In the genomic region with DNA sequence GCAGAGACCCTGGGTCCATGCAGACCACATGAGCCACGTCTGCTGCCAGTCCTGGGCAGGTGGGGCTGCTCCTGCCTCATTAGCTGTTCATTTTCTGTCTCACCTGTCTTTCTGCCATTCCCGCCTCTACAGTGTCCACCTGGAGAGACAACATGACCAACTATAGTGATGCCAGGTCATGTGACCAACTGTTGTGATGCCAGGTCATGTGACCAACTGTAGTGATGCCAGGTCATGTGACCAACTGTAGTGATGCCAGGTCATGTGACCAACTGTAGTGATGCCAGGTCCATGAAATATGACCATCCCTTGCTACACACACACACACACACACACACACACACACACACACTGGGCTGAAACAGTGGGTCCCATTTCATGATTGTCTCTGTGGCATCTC, we compare ENCODE assay signal across 19 mouse cellular contexts. TPM values are rescaled to one million over a fixed set of nuclear protein-coding genes. Genes with fewer than 3 reads are reported as not detected.
DNase-seq lines count a peak whose midpoint lies in the region; ATAC-seq and TF ChIP-seq lines count a peak whose summit lies in the region.
"Had no signal": no experiment of that assay in that cellular context is flagged by ENCODE, and none has a peak within 500 bp of the region (broad histone marks: within the 10 kb centered on the region; RNA-seq: fewer than 3 reads in every experiment).

No protein-coding gene starts in this region.

- no peaks in the 10 kb centered on the region for H3K4me1 ChIP-seq in CH12.LX (ENCODE audit: control insufficient read depth in 1 of 2, insufficient read depth in 2 of 2)
- H3K4me1 ChIP-seq in hindbrain, embryonic 14.5 days (replicated peaks; ENCODE audit: control insufficient read depth, insufficient read depth, low read length): no peaks in the 10 kb centered on the region
- H3K4me1 ChIP-seq: forebrain, embryonic 15.5 days had no signal

- TF ChIP-seq POLR2A in CH12.LX (IDR thresholded peaks at IDR 0.05; ENCODE audit: low read depth, low read length): no peak

- no peak overlapping the region for H3K27ac ChIP-seq in CH12.LX (ENCODE audit: insufficient read depth, low read depth)
- no peak overlapping the region for H3K27ac ChIP-seq in hindbrain, embryonic 14.5 days
- H3K27ac ChIP-seq: embryonic facial prominence, embryonic 10.5 days; embryonic facial prominence, embryonic 12.5 days; forebrain, embryonic 13.5 days; forebrain, embryonic 15.5 days had no signal

- no peak overlapping the region for H3K4me2 ChIP-seq in CH12.LX (ENCODE audit: insufficient read depth, low read depth, poor library complexity, severe bottlenecking)
- no peak overlapping the region for H3K4me2 ChIP-seq in hindbrain, embryonic 14.5 days (replicated peaks)
- H3K4me2 ChIP-seq: embryonic facial prominence, embryonic 12.5 days; forebrain, embryonic 13.5 days; forebrain, embryonic 15.5 days had no signal

- in situ Hi-C loops in CH12.LX (cut with MboI; ENCODE audit: low pct_ligation_motif_present, low pct_unique_long_range_greater_than_20kb, low sequenced_read_pairs): no loop called here

- no peak overlapping the region for H3K9ac ChIP-seq in CH12.LX (ENCODE audit: insufficient read depth, low read depth)
- H3K9ac ChIP-seq in hindbrain, embryonic 14.5 days: no peak overlapping the region
- H3K9ac ChIP-seq: embryonic facial prominence, embryonic 12.5 days; forebrain, embryonic 13.5 days; forebrain, embryonic 15.5 days; forebrain, postnatal 0 days had no signal

- ATAC-seq in hindbrain, embryonic 14.5 days (ENCODE audit: low FRiP score): no peak
- ATAC-seq: activated CD4-positive, CD25-positive, alpha-beta regulatory T cell, adult 4 months; CD4-positive, CD25-positive, alpha-beta regulatory T cell, adult 4 months; forebrain, embryonic 13.5 days; forebrain, embryonic 15.5 days; forebrain, postnatal 0 days; Patski had no signal

- DNase-seq in cerebellum, postnatal 14 days: peak; percentile 47 to 68
- DNase-seq in cerebellum, postnatal 25 days: no peak
- DNase-seq in CH12.LX (ENCODE audit: extremely low read depth): no peak
- no peak for DNase-seq in hindbrain, embryonic 14.5 days (ENCODE audit: low spot score)
- no peak for DNase-seq in frontal cortex, postnatal 25 days (ENCODE audit: low spot score in 2 of 2)
- DNase-seq: adrenal gland, adult 8-10 months; adrenal gland, postnatal 14 days; adrenal gland, postnatal 36 days; cerebellum, adult 11-12 months; cerebellum, adult 2 months; cerebellum, adult 9-11 months; forebrain, postnatal 0 days had no signal

- dilution Hi-C loops in CH12.LX (cut with MboI; ENCODE audit: extremely low pct_ligation_motif_present, extremely low pct_unique_long_range_greater_than_20kb, low sequenced_read_pairs): no loop called here

- peaks cover 4% of the 10 kb centered on the region for H3K9me3 ChIP-seq in CH12.LX (replicated peaks; ENCODE audit: low read length)
- no peaks in the 10 kb centered on the region for H3K9me3 ChIP-seq in hindbrain, embryonic 14.5 days (ENCODE audit: control insufficient read depth, low read length)
- H3K9me3 ChIP-seq: embryonic facial prominence, embryonic 10.5 days; embryonic facial prominence, embryonic 12.5 days; forebrain, embryonic 13.5 days; forebrain, embryonic 15.5 days had no signal

- WGBS in hindbrain, embryonic 14.5 days: 89% methylated on average over 2 of the region's 2 CpGs

- TF ChIP-seq RAD21 in CH12.LX (IDR thresholded peaks at IDR 0.05; ENCODE audit: low read depth, low read length): no peak

- TF ChIP-seq EP300 in CH12.LX (IDR thresholded peaks at IDR 0.05; ENCODE audit: low read length): no peak

- no peak overlapping the region for H3K4me3 ChIP-seq in CH12.LX (replicated peaks in 1 of 3; ENCODE audit: low read depth in 2 of 3, low read length in 2 of 3, poor library complexity in 1 of 3)
- H3K4me3 ChIP-seq in hindbrain, embryonic 14.5 days (replicated peaks; ENCODE audit: low read length): no peak overlapping the region
- H3K4me3 ChIP-seq: embryonic facial prominence, embryonic 10.5 days; embryonic facial prominence, embryonic 12.5 days; forebrain, embryonic 13.5 days; forebrain, embryonic 15.5 days had no signal

- H3K36me3 ChIP-seq in CH12.LX (replicated peaks in 1 of 2; ENCODE audit: control insufficient read depth in 1 of 2, insufficient read depth in 1 of 2, low read length in 1 of 2): no peaks in the 10 kb centered on the region
- no peaks in the 10 kb centered on the region for H3K36me3 ChIP-seq in hindbrain, embryonic 14.5 days (replicated peaks; ENCODE audit: control insufficient read depth, insufficient read depth)
- H3K36me3 ChIP-seq: embryonic facial prominence, embryonic 10.5 days; embryonic facial prominence, embryonic 12.5 days; forebrain, embryonic 15.5 days had no signal

- peaks cover 6% of the 10 kb centered on the region for H3K27me3 ChIP-seq in CH12.LX (replicated peaks)
- H3K27me3 ChIP-seq in hindbrain, embryonic 14.5 days (ENCODE audit: control insufficient read depth, insufficient read depth, low read length): no peaks in the 10 kb centered on the region
- H3K27me3 ChIP-seq: embryonic facial prominence, embryonic 12.5 days; forebrain, embryonic 15.5 days; Patski had no signal

- TF ChIP-seq CTCF in CH12.LX (conservative IDR thresholded peaks at IDR 0.05 in 1 of 2, IDR thresholded peaks at IDR 0.05 in 1 of 2; ENCODE audit: low read depth in 2 of 2, low read length in 2 of 2): no peak

- H3K79me2 ChIP-seq in CH12.LX (replicated peaks; ENCODE audit: control insufficient read depth, extremely low read depth, insufficient read depth, poor library complexity, severe bottlenecking): no peaks in the 10 kb centered on the region

TF ChIP-seq in CH12.LX, 34 proteins besides CTCF, POLR2A, EP300 and RAD21:
- TF ChIP-seq USF1 (IDR thresholded peaks at IDR 0.05; ENCODE audit: low read depth, low read length) (peak; percentile 17; the same call in 1 of the 2 replicates), ZMIZ1 (IDR thresholded peaks at IDR 0.05; ENCODE audit: low read depth, low read length) (no peak)

RNA-seq across cellular contexts. Expression of a gene that starts 41.9 kb away (rescaled TPM):
- total RNA-seq in CH12.LX (2012; rRNA removed) (not detected in 2 replicates), CH12.LX (2014; rRNA removed) (not detected in 2 replicates)
- not detected in 2 replicates for polyA plus RNA-seq in CH12.LX (2012; ENCODE audit: insufficient read length, low read depth)
- polyA plus RNA-seq in hindbrain, embryonic 14.5 days (2014; fragmentation: Nextera tagmentation; extraction: Ambion mirVana): 0.24 and 0.25 TPM in 2 replicates
- polyA plus RNA-seq: CD4-positive, CD25-positive, alpha-beta regulatory T cell, adult 4 months had no signal

Comparison
In these comparisons a context has a peak if more than half of its experiments do, and no peak if none do; other contexts are left out.
1. DNase-seq: peak in cerebellum, postnatal 14 days (2 of 2); none in cerebellum, postnatal 25 days (0 of 2), CH12.LX (single experiment), hindbrain, embryonic 14.5 days (single experiment) and frontal cortex, postnatal 25 days (0 of 2).